Mouse (Mus musculus): ENCODE measurements at regions not wholly inside any gene's neighbourhood (a gene's known extent, or its start where the extent isn't known, plus 50 kb on each side); places are given as distances from the start of the nearest gene placed in this dataset.

DNA sequence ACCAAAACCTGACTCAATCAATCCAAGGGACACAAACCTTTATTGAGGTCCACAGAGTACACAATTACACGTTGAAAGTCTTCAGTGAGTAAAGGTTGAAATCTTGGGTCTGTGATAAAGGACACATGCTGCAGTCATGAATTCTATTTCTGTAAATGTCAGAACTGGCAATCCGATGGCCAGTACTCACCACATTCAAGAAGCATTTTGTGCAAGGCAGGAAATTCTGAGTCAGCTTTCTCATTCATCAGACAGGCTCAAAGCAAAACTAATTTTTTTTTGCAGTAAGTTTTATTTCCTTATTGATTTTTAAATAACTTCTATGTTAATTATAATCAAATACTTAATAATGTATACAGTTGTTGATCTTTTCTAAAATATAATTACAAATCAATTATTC, 616.7 kb downstream of the Efnb2 start:
- in situ Hi-C loops (cut with MboI; ENCODE audit: low pct_unique_long_range_greater_than_20kb in 1 of 2, low sequenced_read_pairs in 2 of 2, unreplicated experiment in 1 of 2): no loop called here

DNA sequence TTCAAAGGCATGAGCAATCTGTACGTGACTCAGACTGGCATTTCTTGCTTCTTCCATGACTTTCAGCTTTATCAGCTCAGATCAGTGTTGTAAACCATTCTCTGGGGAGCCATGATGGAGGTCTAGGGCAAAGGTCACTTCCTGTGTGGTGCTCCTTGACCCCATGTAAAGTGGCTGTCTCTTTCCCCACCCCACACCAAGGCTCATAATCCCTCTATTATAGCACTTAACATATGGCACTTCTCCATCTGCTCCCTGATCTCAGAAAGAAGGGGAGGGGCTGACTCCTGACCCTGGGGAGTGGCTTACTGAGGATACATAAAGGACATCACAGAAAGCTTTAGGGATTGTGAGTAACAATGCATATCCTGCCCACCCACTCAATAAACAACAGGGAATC, 623.1 kb downstream of the Efnb2 start:
- in situ Hi-C loops (cut with MboI; ENCODE audit: low pct_unique_long_range_greater_than_20kb in 1 of 2, low sequenced_read_pairs in 2 of 2, unreplicated experiment in 1 of 2): no loop called here

DNA sequence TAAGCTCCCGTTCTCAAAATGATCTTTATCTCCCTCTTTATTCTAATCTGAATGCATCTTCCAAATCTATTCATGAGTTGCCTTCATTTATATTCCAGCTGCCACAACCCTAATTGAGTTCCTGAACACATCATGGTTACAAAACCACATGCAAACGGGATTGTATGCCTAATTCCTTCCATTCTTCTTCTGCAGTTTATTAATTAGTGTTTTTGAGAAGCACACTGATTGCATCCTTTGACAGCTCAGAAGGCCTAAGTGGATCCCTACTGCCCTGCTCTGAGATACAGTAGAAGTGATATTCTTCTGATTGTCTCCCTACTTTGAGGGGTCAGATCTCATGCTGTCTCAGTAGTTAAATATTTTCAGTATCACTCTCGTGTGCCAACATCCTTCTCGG, 649.9 kb downstream of the Efnb2 start:
- in situ Hi-C loops (cut with MboI; ENCODE audit: low pct_unique_long_range_greater_than_20kb in 1 of 2, low sequenced_read_pairs in 2 of 2, unreplicated experiment in 1 of 2): no loop called here

DNA sequence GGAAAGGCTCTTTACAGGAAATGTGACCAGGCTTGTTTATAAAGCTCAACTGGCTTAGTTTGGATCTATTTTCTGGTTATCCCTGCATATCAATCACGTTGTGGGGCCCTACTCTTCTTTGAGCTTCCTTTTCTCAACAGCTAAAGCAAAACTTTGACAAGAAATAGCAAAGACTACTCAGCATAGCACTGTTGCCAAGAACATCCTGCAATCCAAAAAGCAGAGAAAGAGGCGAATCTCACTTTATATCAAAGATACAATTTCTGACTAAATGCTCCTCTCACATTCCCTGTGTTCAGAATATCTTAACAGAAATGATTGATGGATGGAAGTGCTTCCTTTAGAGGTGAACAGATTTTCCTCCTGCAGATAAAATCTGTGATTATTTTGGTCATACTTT, 666.1 kb downstream of the Efnb2 start:
- in situ Hi-C loops (cut with MboI; ENCODE audit: low pct_unique_long_range_greater_than_20kb in 1 of 2, low sequenced_read_pairs in 2 of 2, unreplicated experiment in 1 of 2): no loop called here

DNA sequence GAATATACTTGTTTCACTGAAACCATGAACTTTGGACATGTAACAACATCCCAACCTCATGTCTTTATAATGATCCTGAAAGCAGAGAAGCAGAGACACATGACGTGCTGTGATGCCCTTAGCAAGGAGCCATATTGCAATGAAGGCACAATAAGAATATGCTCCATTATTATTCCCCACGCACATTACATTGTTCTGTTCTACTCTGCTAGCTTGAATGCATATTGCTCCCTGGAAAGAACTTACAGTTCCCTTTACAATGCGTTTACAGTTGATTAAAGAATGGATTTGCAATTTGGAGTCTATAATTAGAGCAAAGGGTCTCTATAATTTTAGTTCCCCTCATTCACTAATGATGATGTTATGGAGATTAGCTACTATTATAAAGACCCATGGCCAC, 672.2 kb downstream of the Efnb2 start:
- in situ Hi-C loops (cut with MboI; ENCODE audit: low pct_unique_long_range_greater_than_20kb in 1 of 2, low sequenced_read_pairs in 2 of 2, unreplicated experiment in 1 of 2): no loop called here

DNA sequence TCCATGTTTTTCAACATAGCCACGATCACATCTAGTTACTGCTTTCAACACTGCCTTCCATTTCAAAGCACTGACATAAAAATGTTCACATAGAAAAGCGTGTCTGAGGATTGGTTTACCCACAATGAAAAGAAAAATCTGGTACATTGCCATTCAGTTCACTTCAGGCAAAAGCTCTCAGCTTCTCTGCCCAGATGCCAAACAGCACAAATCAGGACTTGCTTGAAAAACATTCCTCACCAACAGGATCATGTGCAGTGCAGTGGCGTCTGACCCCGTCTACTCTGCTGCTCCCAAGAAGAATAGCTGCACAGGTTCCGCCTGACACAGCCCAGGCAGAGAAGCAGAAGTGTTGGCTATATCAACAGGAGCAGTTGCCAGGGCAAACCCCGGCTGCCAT, 684.0 kb downstream of the Efnb2 start:
- in situ Hi-C loops (cut with MboI; ENCODE audit: low pct_unique_long_range_greater_than_20kb in 1 of 2, low sequenced_read_pairs in 2 of 2, unreplicated experiment in 1 of 2): no loop called here

DNA sequence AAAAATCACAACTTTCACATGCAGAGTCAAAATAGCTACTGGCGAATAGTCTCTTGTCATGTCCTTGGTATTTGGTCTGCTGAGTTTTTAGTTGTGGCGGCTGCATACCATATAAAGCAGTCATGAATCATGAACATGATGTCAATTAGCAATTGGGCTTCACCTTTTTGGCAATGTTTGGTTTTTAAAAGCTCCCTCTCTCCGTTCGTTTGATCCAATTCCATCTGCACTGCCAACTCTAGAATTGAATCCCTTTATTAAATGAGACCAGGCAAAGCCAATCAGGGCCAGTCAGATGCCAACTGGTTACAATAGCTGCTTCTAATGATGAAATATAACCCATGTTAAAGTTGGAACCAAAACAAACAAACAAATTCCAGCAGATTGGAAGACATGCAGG, 687.3 kb downstream of the Efnb2 start:
- in situ Hi-C loops (cut with MboI; ENCODE audit: low pct_unique_long_range_greater_than_20kb in 1 of 2, low sequenced_read_pairs in 2 of 2, unreplicated experiment in 1 of 2): no loop called here

DNA sequence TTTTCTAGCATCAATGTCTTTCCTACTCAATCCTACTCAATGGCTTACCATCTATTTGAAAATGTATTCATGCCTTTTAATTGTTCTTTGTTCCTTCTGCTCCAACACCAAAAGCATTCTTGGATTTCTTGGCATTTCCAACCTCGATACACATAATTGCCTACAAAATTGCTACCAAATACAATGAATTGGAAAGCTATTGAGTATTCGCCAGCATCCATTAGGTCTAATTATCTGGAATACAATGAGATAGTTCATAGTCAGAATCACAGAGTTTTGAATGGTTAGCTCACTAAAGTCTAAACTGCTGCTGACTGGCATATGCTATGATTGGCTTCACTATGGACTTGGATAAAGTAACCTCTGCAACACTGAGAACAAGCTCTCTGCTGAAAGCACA, 696.8 kb downstream of the Efnb2 start:
- in situ Hi-C loops (cut with MboI; ENCODE audit: low pct_unique_long_range_greater_than_20kb in 1 of 2, low sequenced_read_pairs in 2 of 2, unreplicated experiment in 1 of 2): no loop called here

DNA sequence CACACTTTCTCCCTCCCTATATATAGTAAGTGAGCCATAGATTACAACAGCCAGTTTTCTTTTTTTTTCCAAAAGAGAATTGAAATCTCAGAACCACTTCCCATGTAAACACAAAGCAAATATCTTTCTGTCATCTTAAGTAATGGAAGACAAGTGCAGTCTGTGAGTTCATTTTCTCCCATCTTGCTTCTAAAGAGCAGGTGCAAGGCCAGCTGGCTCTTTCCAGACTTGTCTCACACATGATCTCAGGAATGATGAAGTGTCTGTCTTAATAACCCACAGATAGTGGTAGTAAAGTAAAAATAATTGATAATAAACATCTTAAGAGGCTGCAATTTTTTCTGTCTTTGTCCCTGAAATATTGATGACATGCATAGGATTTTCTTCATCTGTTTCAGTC, 704.3 kb downstream of the Efnb2 start:
- in situ Hi-C loops (cut with MboI; ENCODE audit: low pct_unique_long_range_greater_than_20kb in 1 of 2, low sequenced_read_pairs in 2 of 2, unreplicated experiment in 1 of 2): no loop called here

DNA sequence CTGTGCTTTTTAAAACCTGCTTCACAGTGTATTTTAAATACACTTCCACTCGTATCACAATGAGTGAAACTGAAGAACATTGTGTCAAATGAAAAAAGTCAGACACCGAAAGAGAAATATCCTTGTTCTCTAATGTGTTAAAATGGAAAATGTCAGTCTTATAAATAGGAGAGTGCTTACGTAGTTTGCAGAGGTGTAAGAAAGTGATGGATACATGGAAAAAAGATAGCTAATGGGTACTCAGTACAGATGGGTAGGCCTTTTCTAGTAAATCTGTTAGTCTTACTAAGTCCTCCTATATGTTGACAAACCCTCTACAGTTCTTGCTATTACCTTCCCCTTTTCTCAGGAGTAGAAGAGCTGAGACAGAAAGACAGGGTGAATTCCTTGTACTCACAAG, 706.2 kb downstream of the Efnb2 start:
- in situ Hi-C loops (cut with MboI; ENCODE audit: low pct_unique_long_range_greater_than_20kb in 1 of 2, low sequenced_read_pairs in 2 of 2, unreplicated experiment in 1 of 2): no loop called here

DNA sequence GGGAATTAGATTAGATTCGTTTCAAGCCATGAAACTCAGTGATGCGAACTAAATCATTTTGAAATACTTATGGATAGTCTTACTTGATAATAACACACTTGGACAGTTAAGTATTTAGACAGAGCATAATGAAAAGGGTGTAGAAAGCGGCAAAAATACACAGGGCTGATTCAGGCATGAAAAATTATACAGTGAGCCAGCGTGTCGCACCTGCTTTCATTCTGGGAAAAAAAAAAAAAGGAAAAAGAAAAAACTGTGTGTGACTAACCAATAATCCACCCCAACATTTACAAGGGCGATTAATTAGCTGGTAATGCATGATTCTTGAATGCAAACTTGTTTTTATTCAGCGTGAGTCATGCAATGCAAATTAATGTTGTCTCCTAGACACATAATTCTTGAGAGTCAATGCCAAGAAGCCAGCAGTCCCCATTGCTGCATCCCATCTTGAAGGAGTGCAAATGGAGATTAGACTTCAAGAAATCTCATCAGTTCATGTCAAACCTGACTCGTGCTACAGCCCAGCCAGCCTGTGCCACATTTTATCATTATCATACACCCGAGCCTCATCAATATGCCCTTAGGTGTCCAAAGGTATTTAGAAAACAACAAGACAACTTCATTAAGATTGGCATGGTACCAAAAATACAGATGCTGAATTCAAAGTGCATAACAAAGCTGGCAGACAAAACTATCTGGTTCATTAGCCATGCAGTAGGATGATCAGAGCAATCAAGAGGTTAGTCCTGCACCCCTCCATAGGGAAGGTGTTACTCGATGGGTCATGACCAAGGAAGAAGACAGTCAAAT, 714.9 kb downstream of the Efnb2 start:
- in situ Hi-C loops (cut with MboI; ENCODE audit: low pct_unique_long_range_greater_than_20kb in 1 of 2, low sequenced_read_pairs in 2 of 2, unreplicated experiment in 1 of 2): no loop called here

DNA sequence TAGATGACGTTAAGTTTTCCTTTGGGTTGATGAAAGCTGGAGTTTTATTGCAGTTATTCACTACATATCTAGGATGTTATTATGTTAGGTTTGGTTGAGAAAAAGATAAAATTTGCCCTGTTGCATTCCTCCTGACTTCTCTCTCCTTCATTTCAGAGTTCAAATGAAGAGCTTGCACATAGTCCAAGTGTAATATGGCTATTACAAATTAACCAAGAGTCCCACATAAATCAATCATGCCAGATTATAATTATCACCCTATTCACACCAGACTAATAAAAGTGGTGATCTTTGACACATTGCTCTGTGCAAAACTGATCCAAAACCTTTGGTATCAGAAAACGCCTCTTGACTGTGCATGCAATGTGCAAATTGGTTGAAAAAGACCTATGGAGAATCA, 724.4 kb downstream of the Efnb2 start:
- in situ Hi-C loops (cut with MboI; ENCODE audit: low pct_unique_long_range_greater_than_20kb in 1 of 2, low sequenced_read_pairs in 2 of 2, unreplicated experiment in 1 of 2): no loop called here

DNA sequence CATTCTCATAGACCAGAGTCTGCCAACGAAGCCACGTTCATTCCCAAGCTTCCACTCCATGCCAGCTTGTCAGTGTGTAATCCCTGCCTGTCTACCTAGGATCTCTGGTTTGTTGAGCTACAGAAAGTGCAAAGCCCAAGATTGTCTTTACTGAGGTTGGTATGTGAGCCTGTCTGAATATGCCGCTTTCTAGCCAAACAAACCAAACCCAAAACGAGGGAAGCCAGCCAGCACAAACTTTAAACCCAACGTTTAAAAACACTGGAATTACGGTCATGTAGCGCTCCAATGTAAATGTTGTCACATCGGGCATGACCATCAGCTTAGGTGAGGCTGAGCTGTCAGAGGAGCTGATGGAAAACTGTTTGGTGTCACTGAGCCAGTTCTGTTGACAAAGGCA, 741.6 kb downstream of the Efnb2 start:
- in situ Hi-C loops (cut with MboI; ENCODE audit: low pct_unique_long_range_greater_than_20kb in 1 of 2, low sequenced_read_pairs in 2 of 2, unreplicated experiment in 1 of 2): no loop called here

DNA sequence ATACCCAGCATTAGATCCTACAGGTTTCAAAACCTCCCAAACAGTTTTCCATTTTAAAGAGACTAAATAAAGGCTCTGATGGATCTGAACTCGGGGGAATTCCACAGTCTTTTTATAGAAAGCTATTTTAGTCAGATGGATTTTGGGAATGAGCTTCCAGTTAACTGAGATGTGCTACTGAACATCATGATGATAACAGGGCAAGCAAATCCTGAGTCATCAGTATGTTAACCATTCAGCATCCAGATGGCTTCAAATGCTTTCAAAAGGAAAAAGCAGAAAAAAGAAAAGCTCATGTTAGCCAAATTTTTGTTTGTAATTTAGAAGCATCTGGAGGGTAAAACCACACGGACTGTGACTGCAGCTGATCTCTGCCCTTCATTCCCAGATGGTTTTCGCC, 766.7 kb downstream of the Efnb2 start:
- in situ Hi-C loops (cut with MboI; ENCODE audit: low pct_unique_long_range_greater_than_20kb in 1 of 2, low sequenced_read_pairs in 2 of 2, unreplicated experiment in 1 of 2): no loop called here

DNA sequence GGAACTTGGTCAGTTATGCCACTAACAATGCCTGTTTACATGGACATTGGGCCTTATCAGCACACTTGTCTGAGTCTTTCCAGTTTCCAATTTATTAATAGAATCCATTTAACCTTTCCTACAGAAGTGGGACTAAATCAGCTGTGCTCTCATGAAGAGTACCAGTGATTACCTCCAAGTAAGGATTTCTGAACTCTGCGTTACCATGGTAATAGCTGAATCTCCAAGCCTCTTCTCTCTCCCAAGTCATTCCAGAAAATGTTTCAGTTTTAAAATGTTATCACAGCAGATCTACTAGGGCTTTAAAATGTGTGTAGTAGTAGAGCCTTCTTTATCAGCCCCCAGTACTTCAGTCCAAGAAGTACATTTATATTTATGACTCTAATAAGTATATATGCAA, 807.9 kb downstream of the Efnb2 start:
- in situ Hi-C loops (cut with MboI; ENCODE audit: low pct_unique_long_range_greater_than_20kb in 1 of 2, low sequenced_read_pairs in 2 of 2, unreplicated experiment in 1 of 2): no loop called here

DNA sequence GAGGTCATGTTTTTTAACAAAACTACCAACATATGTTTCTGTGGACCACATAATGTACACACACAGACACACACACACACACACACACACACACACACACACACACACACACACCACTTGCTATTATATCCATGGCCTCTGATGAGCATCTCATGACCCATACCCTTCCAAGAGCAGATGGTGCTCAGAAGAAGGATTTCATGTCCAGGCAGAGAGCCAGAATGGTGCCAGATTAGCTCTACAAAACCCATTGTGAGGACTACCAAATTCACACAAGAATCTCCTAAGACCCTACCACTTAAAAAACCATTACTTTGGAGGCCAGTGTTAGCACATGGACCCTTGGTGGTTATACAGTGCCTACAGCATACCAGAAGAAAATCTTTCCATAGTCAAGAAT, 810.5 kb downstream of the Efnb2 start:
- in situ Hi-C loops (cut with MboI; ENCODE audit: low pct_unique_long_range_greater_than_20kb in 1 of 2, low sequenced_read_pairs in 2 of 2, unreplicated experiment in 1 of 2): no loop called here

DNA sequence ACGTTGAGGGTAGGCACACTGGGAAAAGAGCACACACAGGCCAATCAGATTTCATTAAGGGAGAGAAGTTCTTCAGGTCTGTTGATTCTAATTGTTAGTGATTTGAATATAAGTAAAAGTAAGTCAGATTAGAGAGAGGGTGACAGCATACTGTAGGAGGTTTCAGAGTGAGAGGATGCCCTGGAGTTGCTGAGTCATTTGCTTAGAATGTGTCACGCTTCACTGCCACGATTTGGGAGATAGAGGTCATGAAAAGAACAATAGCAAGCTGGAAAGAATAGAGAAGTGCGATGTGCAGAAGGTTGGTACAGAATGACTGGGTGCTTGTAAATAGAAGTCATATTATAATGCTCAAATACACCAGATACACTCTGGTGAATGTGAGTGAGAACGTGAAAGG, 829.1 kb downstream of the Efnb2 start:
- in situ Hi-C loops (cut with MboI; ENCODE audit: low pct_unique_long_range_greater_than_20kb in 1 of 2, low sequenced_read_pairs in 2 of 2, unreplicated experiment in 1 of 2): no loop called here

DNA sequence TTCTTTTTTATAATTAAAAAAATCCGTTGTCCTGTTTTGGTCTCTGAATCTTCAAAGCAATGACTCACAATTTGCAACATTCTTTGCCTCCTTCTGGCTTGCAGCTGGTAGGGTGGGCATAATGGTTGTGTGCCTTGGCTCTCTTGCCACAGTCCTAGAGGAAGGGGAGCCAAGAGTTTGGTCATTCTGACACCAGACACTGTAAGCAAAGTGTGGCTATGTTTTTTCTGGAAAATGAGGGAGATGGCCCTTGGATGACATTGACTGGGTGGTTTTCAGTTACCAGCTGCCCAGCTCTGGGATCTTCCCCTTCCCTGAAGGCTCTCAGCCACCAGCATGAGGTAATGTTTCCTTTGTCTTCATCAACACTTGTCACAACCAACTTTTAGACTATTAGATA, 833.2 kb downstream of the Efnb2 start:
- in situ Hi-C loops (cut with MboI; ENCODE audit: low pct_unique_long_range_greater_than_20kb in 1 of 2, low sequenced_read_pairs in 2 of 2, unreplicated experiment in 1 of 2): no loop called here

DNA sequence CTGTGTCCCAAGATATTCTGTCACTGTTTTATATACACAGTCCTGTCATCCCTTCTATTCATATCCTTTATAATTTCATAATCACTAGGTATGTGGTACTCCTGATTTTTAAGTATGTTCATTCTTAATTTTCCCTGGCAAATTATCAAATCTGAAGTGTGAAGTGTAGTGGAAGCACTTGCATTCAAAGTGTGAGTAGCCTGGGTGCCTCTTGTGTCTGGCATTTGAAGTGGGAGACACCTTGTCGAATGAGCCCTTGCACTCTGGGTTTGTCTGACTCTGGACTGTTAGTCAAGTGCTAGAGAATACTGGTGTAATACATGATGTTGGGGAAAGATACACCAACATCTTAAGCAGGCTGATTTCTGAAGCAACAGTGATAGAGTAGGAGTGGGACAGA, 852.6 kb downstream of the Efnb2 start:
- in situ Hi-C loops (cut with MboI; ENCODE audit: low pct_unique_long_range_greater_than_20kb in 1 of 2, low sequenced_read_pairs in 2 of 2, unreplicated experiment in 1 of 2): no loop called here

DNA sequence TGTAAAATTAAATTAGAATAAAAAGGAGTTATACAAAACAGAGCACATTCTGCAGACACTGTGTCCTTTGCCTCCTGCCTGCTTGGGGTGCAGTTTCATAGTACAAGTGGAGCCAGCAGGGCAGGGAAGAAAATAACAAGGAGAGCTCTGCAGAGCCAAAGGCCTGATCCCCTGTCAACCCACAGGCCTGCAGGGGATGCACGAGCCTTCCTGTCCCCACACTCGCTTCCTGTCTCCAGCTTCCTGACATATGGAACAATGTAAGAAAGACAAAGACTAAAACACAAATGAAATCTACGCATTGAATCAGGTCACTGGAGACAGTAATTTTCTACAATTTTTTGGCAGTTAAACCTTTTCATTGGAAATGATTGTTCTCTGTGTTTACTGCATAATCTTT, 861.8 kb downstream of the Efnb2 start:
- in situ Hi-C loops (cut with MboI; ENCODE audit: low pct_unique_long_range_greater_than_20kb in 1 of 2, low sequenced_read_pairs in 2 of 2, unreplicated experiment in 1 of 2): no loop called here

DNA sequence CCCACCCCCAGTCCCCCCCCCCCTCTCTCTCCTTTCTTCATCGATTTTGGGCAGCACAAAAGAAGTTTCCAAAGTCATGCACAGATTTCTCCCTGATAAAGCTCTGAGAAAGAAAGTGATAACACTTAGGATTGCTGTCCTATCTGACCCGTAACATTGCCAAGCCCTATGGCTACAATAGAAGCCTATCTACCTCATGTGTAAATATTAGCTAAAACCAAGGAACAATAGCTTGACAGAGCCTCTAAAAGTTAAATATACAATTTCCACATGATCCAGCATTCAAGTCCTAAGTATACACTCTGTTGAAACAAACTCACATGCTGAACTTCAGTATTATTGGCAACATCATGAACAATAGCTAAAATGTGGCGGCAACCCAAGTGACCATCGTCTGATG, 864.9 kb downstream of the Efnb2 start:
- in situ Hi-C loops (cut with MboI; ENCODE audit: low pct_unique_long_range_greater_than_20kb in 1 of 2, low sequenced_read_pairs in 2 of 2, unreplicated experiment in 1 of 2): no loop called here
